Mouse (Mus musculus): ENCODE data around the gene Gpa33. TPM values are rescaled to one million over a fixed set of nuclear protein-coding genes. Genes with fewer than 3 reads are reported as not detected.
"Not testable (repeated sequence)": the region's sequence is repeated elsewhere in the genome, so short reads cannot be mapped to it uniquely, and the experiment has no call there.

Gpa33 gene
- polyA plus RNA-seq, 1 experiment from 2014 or later = not detected

- H3K4me3 ChIP-seq = no peak overlapping the region
- no peaks in the 10 kb centered on the region for H3K27me3 ChIP-seq
- no peak overlapping the region for H3K4me2 ChIP-seq (replicated peaks)
- no peak overlapping the region for H3K9ac ChIP-seq (replicated peaks)
- WGBS = 86% methylated on average over 13 of the region's 13 CpGs
- no peak overlapping the region for H3K27ac ChIP-seq (replicated peaks)
- H3K4me1 ChIP-seq = no peaks in the 10 kb centered on the region
- H3K9me3 ChIP-seq = no peaks in the 10 kb centered on the region
- no peaks in the 10 kb centered on the region for H3K36me3 ChIP-seq
- ATAC-seq (replicated peaks) = no peak
These were observed 8.1 kb downstream of the Gpa33 start for GRCm38 (mm10) chr1:166138136-166138535.

GRCm38 (mm10) chr1:166139113-166139512 lies 9.1 kb downstream of the Gpa33 start:
- Histone ChIP-seq H3K4me1 (no peaks in the 10 kb centered on the region), H3K9ac (replicated peaks) (no peak overlapping the region), H3K4me2 (replicated peaks) (no peak overlapping the region), H3K27me3 (no peaks in the 10 kb centered on the region), H3K9me3 (no peaks in the 10 kb centered on the region), H3K27ac (replicated peaks) (no peak overlapping the region), H3K4me3 (no peak overlapping the region), H3K36me3 (no peaks in the 10 kb centered on the region)
- WGBS = 30% methylated on average over 3 of the region's 3 CpGs
- no peak for ATAC-seq (replicated peaks)

- Histone ChIP-seq H3K27me3 (no peaks in the 10 kb centered on the region), H3K9me3 (no peaks in the 10 kb centered on the region), H3K4me1 (no peaks in the 10 kb centered on the region), H3K4me2 (replicated peaks) (no peak overlapping the region), H3K27ac (replicated peaks) (no peak overlapping the region), H3K4me3 (no peak overlapping the region), H3K36me3 (no peaks in the 10 kb centered on the region), H3K9ac (replicated peaks) (no peak overlapping the region)
- whole genome bisulfite sequencing = 29% methylated on average over 4 of the region's 4 CpGs
- ATAC-seq (replicated peaks) = no peak
These were observed 9.7 kb downstream of the Gpa33 start for GRCm38 (mm10) chr1:166139620-166140184.

- H3K9me3 ChIP-seq; H3K36me3 ChIP-seq; H3K4me2 ChIP-seq (replicated peaks); H3K4me3 ChIP-seq; H3K27ac ChIP-seq (replicated peaks); H3K27me3 ChIP-seq; H3K4me1 ChIP-seq; ATAC-seq (replicated peaks); H3K9ac ChIP-seq (replicated peaks): not testable (repeated sequence)
- WGBS = 91% methylated on average over 9 of the region's 9 CpGs
These were observed 11.8 kb downstream of the Gpa33 start for GRCm38 (mm10) chr1:166141868-166142267.

- Histone ChIP-seq H3K4me2 (replicated peaks) (no peak overlapping the region), H3K4me1 (no peaks in the 10 kb centered on the region), H3K9ac (replicated peaks) (no peak overlapping the region), H3K27ac (replicated peaks) (no peak overlapping the region), H3K27me3 (no peaks in the 10 kb centered on the region), H3K9me3 (no peaks in the 10 kb centered on the region), H3K4me3 (no peak overlapping the region), H3K36me3 (no peaks in the 10 kb centered on the region)
- ATAC-seq (replicated peaks) = no peak
- 71% methylated on average over 6 of the region's 6 CpGs for WGBS
These were observed 12.3 kb downstream of the Gpa33 start for GRCm38 (mm10) chr1:166142369-166142768.

- Histone ChIP-seq H3K36me3 (no peaks in the 10 kb centered on the region), H3K27ac (replicated peaks) (no peak overlapping the region), H3K4me2 (replicated peaks) (no peak overlapping the region), H3K27me3 (no peaks in the 10 kb centered on the region), H3K9me3 (no peaks in the 10 kb centered on the region), H3K4me1 (no peaks in the 10 kb centered on the region), H3K4me3 (no peak overlapping the region), H3K9ac (replicated peaks) (no peak overlapping the region)
- no peak for ATAC-seq (replicated peaks)
- 87% methylated on average over 11 of the region's 11 CpGs for WGBS
These were observed 16.6 kb downstream of the Gpa33 start for GRCm38 (mm10) chr1:166146626-166147025.

- no peak overlapping the region for H3K4me2 ChIP-seq (replicated peaks)
These were observed 17.6 kb downstream of the Gpa33 start for GRCm38 (mm10) chr1:166147657-166148056.

GRCm38 (mm10) chr1:166149441-166149840 lies 19.4 kb downstream of the Gpa33 start:
- Histone ChIP-seq H3K9me3 (no peaks in the 10 kb centered on the region), H3K27me3 (no peaks in the 10 kb centered on the region; the same call in 1 of the 2 replicates), H3K4me2 (replicated peaks) (no peak overlapping the region), H3K4me3 (no peak overlapping the region), H3K36me3 (no peaks in the 10 kb centered on the region), H3K9ac (replicated peaks) (no peak overlapping the region), H3K4me1 (peaks cover 5% of the 10 kb centered on the region), H3K27ac (replicated peaks) (no peak overlapping the region)
- no peak for ATAC-seq (replicated peaks)
- 82% methylated on average over 4 of the region's 4 CpGs for WGBS

More at GRCm38 (mm10) chr1:166147657-166148056, 17.6 kb downstream of the Gpa33 start:
- H3K9me3 ChIP-seq = no peaks in the 10 kb centered on the region
- no peak overlapping the region for H3K9ac ChIP-seq (replicated peaks)
- H3K4me1 ChIP-seq = no peaks in the 10 kb centered on the region
- H3K4me3 ChIP-seq = no peak overlapping the region
- ATAC-seq (replicated peaks) = no peak
- no peaks in the 10 kb centered on the region for H3K27me3 ChIP-seq
- H3K27ac ChIP-seq (replicated peaks) = no peak overlapping the region
- H3K36me3 ChIP-seq = no peaks in the 10 kb centered on the region
- WGBS = 79% methylated on average over 3 of the region's 3 CpGs

GRCm38 (mm10) chr1:166150035-166150434 lies 20.0 kb downstream of the Gpa33 start:
- no peak overlapping the region for H3K4me3 ChIP-seq
- no peak overlapping the region for H3K9ac ChIP-seq (replicated peaks)
- 83% methylated on average over 7 of the region's 7 CpGs for WGBS
- ATAC-seq (replicated peaks) = no peak
- H3K27me3 ChIP-seq = peaks cover 3% of the 10 kb centered on the region; the same call in 1 of the 2 replicates
- H3K4me1 ChIP-seq = peaks cover 5% of the 10 kb centered on the region
- no peaks in the 10 kb centered on the region for H3K36me3 ChIP-seq
- no peak overlapping the region for H3K4me2 ChIP-seq (replicated peaks)
- no peak overlapping the region for H3K27ac ChIP-seq (replicated peaks)
- no peaks in the 10 kb centered on the region for H3K9me3 ChIP-seq

- no peaks in the 10 kb centered on the region for H3K9me3 ChIP-seq
- ATAC-seq (replicated peaks) = no peak
- no peaks in the 10 kb centered on the region for H3K36me3 ChIP-seq
- 53% methylated on average over 11 of the region's 11 CpGs for WGBS
- no peak overlapping the region for H3K4me3 ChIP-seq
- no peak overlapping the region for H3K9ac ChIP-seq (replicated peaks)
- H3K27me3 ChIP-seq = peaks cover 8% of the 10 kb centered on the region; the same call in 1 of the 2 replicates
- H3K4me1 ChIP-seq = peaks cover 5% of the 10 kb centered on the region
- H3K27ac ChIP-seq (replicated peaks) = no peak overlapping the region
- no peak overlapping the region for H3K4me2 ChIP-seq (replicated peaks)
These were observed 21.3 kb downstream of the Gpa33 start for GRCm38 (mm10) chr1:166151341-166151740.

- WGBS = 87% methylated on average over 10 of the region's 10 CpGs
These were observed 22.0 kb downstream of the Gpa33 start for GRCm38 (mm10) chr1:166152034-166152433.

GRCm38 (mm10) chr1:166153351-166154120 lies 23.5 kb downstream of the Gpa33 start:
- H3K4me2 ChIP-seq (replicated peaks) = no peak overlapping the region
- peaks cover 5% of the 10 kb centered on the region for H3K4me1 ChIP-seq
- H3K9ac ChIP-seq (replicated peaks) = no peak overlapping the region
- no peak overlapping the region for H3K4me3 ChIP-seq
- 12% methylated on average over 18 of the region's 18 CpGs for WGBS
- no peaks in the 10 kb centered on the region for H3K9me3 ChIP-seq
- H3K36me3 ChIP-seq = no peaks in the 10 kb centered on the region
- H3K27ac ChIP-seq (replicated peaks) = no peak overlapping the region
- peaks cover 8% of the 10 kb centered on the region; the same call in 1 of the 2 replicates for H3K27me3 ChIP-seq
- peak; percentile 54 for ATAC-seq (replicated peaks)

More at GRCm38 (mm10) chr1:166152034-166152433, 22.0 kb downstream of the Gpa33 start:
- no peak for ATAC-seq (replicated peaks)
- no peak overlapping the region for H3K27ac ChIP-seq (replicated peaks)
- H3K36me3 ChIP-seq = no peaks in the 10 kb centered on the region
- H3K9ac ChIP-seq (replicated peaks) = no peak overlapping the region
- H3K27me3 ChIP-seq = peaks cover 8% of the 10 kb centered on the region; the same call in 1 of the 2 replicates
- H3K4me1 ChIP-seq = peaks cover 5% of the 10 kb centered on the region
- no peaks in the 10 kb centered on the region for H3K9me3 ChIP-seq
- H3K4me2 ChIP-seq (replicated peaks) = no peak overlapping the region
- no peak overlapping the region for H3K4me3 ChIP-seq

Data from forebrain, embryonic 15.5 days (tissue).